Mouse (Mus musculus): ENCODE data around the gene Gins2. TPM values are rescaled to one million over a fixed set of nuclear protein-coding genes. Genes with fewer than 3 reads are reported as not detected.

The Gins2 gene
- polyA plus RNA-seq, 1 experiment from 2014 or later, result 101 TPM

DNA sequence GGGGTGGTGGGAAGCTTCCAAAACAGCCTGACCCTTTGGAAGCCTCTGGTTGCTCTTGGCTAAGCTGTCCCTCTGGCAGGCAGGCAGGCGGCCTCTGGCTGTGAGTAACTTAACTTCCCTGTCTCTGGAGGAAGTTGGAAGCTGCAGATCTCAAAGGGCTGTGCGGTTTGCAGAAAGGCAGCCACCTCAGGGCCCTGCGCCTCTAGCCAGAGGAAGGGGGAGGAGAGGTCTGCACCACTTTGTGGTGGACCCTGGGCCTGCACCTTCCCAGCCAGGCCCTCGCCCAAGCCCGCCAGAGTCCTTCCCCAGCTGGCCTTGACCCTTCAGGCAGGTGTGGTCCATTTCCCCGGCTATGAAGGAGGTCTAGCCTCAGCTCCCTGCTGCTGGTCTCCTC is 49.7 kb downstream of the Gins2 start:
- Histone ChIP-seq H3K4me2 (ENCODE audit: low read depth) (peak overlapping the region; percentile 97), H3K27me3 (ENCODE audit: control insufficient read depth, insufficient read depth, low read length) (no peaks in the 10 kb centered on the region), H3K4me3 (ENCODE audit: low read depth, low read length) (peak overlapping the region; percentile 62), H3K9me3 (ENCODE audit: control insufficient read depth, low read length) (no peaks in the 10 kb centered on the region), H3K27ac (ENCODE audit: low read depth, low read length) (peak overlapping the region; percentile 98), H3K36me3 (ENCODE audit: control insufficient read depth, insufficient read depth, low read length) (no peaks in the 10 kb centered on the region), H3K9ac (ENCODE audit: low read length) (peak overlapping the region; percentile 87), H3K4me1 (ENCODE audit: control insufficient read depth, insufficient read depth, low read length) (peaks cover 67% of the 10 kb centered on the region)
- WGBS, result 31% methylated on average over 6 of the region's 6 CpGs
- no peak for ATAC-seq (ENCODE audit: insufficient read depth, low FRiP score, low TSS enrichment)
- DNase-seq (ENCODE audit: low spot score), result no peak

DNA sequence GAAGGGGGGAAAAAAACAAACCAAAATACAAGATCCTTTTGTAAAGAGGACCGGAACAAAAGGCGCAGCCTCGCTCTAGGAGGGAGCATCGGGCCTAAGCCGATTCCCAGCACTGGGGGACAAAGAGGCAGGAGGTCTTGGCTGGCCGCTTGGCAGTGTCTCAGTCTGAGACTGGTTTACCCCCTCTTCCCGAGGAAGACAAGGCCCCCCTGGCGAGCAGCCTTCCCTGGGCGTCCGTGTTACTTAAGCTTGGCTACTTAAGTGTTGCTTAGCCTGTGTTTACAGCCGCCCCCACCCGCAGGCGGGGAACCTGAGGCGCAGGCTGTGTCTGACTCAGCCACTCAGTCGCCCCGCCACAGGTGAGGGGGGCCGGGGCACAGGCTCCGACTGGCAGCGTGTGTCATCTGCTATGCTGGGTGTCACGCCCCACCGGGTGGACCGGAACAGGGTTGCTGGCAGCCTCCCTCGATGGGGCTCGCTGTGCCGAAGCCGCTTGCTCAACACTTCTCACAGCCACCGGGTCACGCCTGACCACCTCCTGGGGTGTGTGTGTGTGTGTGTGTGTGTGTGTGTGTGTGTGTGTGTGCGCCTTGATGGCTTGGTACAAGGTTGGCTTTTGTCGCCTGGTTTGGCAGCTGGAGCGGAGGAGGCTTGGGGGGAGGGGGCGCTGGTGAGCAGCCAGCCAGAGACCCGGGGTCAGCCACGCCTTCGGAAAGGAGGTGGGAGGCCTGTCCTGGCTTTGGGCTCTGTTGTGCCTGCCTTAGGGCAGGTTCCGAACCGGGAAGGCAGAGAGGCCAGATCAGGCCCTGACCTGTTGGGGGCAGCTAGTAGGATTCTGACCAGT is 50.5 kb downstream of the Gins2 start:
- H3K9ac ChIP-seq (ENCODE audit: low read length), result peak overlapping the region; percentile 87
- H3K4me3 ChIP-seq (ENCODE audit: low read depth, low read length), result peak overlapping the region; percentile 62
- ATAC-seq (ENCODE audit: insufficient read depth, low FRiP score, low TSS enrichment), result peak; percentile 10; the same call in 1 of the 2 replicates
- H3K36me3 ChIP-seq (ENCODE audit: control insufficient read depth, insufficient read depth, low read length), result no peaks in the 10 kb centered on the region
- no peaks in the 10 kb centered on the region for H3K9me3 ChIP-seq (ENCODE audit: control insufficient read depth, low read length)
- peak overlapping the region; percentile 98 for H3K27ac ChIP-seq (ENCODE audit: low read depth, low read length)
- H3K27me3 ChIP-seq (ENCODE audit: control insufficient read depth, insufficient read depth, low read length), result no peaks in the 10 kb centered on the region
- peaks cover 72% of the 10 kb centered on the region for H3K4me1 ChIP-seq (ENCODE audit: control insufficient read depth, insufficient read depth, low read length)
- DNase-seq (ENCODE audit: low spot score), result peak; percentile 80
- H3K4me2 ChIP-seq (ENCODE audit: low read depth), result peak overlapping the region; percentile 97
- WGBS, result 1% methylated on average over 37 of the region's 37 CpGs

DNA sequence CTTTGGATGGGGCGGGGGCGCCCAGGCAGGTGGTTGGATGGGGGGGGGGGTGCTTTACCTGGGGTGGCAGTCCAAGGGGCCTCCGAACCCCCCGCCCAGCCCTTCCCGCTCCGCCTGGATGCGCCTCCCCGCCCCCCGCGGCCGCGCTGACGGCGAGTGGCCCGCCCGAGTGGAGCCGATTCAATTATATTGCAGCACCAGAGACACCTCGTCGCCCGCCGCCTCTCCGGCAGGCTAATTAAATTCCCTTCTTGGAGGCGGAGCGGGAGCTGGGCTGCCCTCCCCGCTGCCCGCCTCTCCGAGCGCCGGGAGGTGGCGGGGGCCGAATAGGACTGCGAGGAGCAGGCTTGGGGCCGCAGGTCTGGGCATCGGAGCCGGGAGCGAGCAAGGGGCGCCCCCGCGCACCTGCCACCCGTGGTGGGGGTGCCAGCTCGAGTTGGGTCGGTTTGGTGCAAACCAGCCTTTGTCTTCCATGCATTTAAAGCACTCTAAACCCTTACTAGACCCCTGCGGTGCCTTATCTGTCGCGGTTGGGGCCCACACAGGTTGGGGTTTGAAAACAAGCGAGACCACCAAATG is 51.2 kb downstream of the Gins2 start:
- Histone ChIP-seq H3K9ac (ENCODE audit: low read length) (peak overlapping the region; percentile 87), H3K27me3 (ENCODE audit: control insufficient read depth, insufficient read depth, low read length) (no peaks in the 10 kb centered on the region), H3K4me2 (ENCODE audit: low read depth) (peak overlapping the region; percentile 97), H3K9me3 (ENCODE audit: control insufficient read depth, low read length) (no peaks in the 10 kb centered on the region), H3K4me1 (ENCODE audit: control insufficient read depth, insufficient read depth, low read length) (peaks cover 72% of the 10 kb centered on the region), H3K36me3 (ENCODE audit: control insufficient read depth, insufficient read depth, low read length) (no peaks in the 10 kb centered on the region), H3K27ac (ENCODE audit: low read depth, low read length) (peak overlapping the region; percentile 98), H3K4me3 (ENCODE audit: low read depth, low read length) (peak overlapping the region; percentile 62)
- 0% methylated on average over 28 of the region's 46 CpGs for WGBS
- DNase-seq (ENCODE audit: low spot score) (peak; percentile 82), ATAC-seq (ENCODE audit: insufficient read depth, low FRiP score, low TSS enrichment) (peak; percentile 10)

DNA sequence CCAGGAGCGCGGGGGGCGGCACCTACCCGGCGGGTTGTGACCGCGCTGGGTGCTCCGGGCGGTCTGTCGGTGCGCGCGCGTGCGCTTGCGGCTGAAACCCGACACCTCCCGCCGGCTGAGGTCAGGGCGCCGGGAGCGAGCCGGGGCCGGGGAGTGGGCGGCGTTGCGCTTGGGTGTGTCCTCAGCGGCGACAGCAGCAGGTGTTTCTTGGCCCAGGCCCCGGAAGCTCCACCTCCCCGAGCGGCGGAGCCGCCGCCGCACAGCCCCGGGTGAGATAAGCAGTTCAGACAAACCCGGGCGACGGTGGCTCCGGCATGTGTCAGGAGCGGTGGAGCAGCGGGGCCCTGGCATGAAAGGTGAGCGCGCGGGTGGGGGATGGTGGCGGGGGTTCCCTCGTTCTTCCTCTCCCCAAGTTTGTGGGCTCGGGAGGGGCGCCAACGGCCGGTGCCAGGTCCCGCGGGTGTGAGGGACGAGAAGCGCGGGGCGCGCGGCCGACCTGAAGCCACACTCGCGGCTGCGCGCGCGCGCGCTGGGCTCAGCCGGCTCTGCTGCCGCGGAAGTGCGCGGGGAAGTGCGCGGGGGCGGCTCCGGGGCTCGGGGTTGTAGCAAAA is 51.8 kb downstream of the Gins2 start:
- peak overlapping the region; percentile 98 for H3K27ac ChIP-seq (ENCODE audit: low read depth, low read length)
- ATAC-seq (ENCODE audit: insufficient read depth, low FRiP score, low TSS enrichment), result peak; percentile 3; the same call in 1 of the 2 replicates
- peak; percentile 87 for DNase-seq (ENCODE audit: low spot score)
- H3K4me3 ChIP-seq (ENCODE audit: low read depth, low read length), result peak overlapping the region; percentile 62
- H3K27me3 ChIP-seq (ENCODE audit: control insufficient read depth, insufficient read depth, low read length), result no peaks in the 10 kb centered on the region
- no peaks in the 10 kb centered on the region for H3K36me3 ChIP-seq (ENCODE audit: control insufficient read depth, insufficient read depth, low read length)
- under 1% methylated on average over 56 of the region's 79 CpGs for WGBS
- no peaks in the 10 kb centered on the region for H3K9me3 ChIP-seq (ENCODE audit: control insufficient read depth, low read length)
- H3K4me1 ChIP-seq (ENCODE audit: control insufficient read depth, insufficient read depth, low read length), result peaks cover 71% of the 10 kb centered on the region
- H3K4me2 ChIP-seq (ENCODE audit: low read depth), result peak overlapping the region; percentile 97
- peak overlapping the region; percentile 87 for H3K9ac ChIP-seq (ENCODE audit: low read length)

- Histone ChIP-seq H3K27ac (ENCODE audit: low read depth, low read length) (peak overlapping the region; percentile 98), H3K9ac (ENCODE audit: low read length) (peak overlapping the region; percentile 87), H3K36me3 (ENCODE audit: control insufficient read depth, insufficient read depth, low read length) (no peaks in the 10 kb centered on the region), H3K4me1 (ENCODE audit: control insufficient read depth, insufficient read depth, low read length) (peaks cover 76% of the 10 kb centered on the region), H3K4me2 (ENCODE audit: low read depth) (peak overlapping the region; percentile 97), H3K27me3 (ENCODE audit: control insufficient read depth, insufficient read depth, low read length) (no peaks in the 10 kb centered on the region), H3K4me3 (ENCODE audit: low read depth, low read length) (peak overlapping the region; percentile 62), H3K9me3 (ENCODE audit: control insufficient read depth, low read length) (no peaks in the 10 kb centered on the region)
- DNase-seq (ENCODE audit: low spot score) (no peak), ATAC-seq (ENCODE audit: insufficient read depth, low FRiP score, low TSS enrichment) (peak; percentile 1; the same call in 1 of the 2 replicates)
- WGBS, result under 1% methylated on average over 58 of the region's 61 CpGs
Observed at GRCm38 (mm10) chr8:120536306-120537206, 52.5 kb downstream of the Gins2 start.

DNA sequence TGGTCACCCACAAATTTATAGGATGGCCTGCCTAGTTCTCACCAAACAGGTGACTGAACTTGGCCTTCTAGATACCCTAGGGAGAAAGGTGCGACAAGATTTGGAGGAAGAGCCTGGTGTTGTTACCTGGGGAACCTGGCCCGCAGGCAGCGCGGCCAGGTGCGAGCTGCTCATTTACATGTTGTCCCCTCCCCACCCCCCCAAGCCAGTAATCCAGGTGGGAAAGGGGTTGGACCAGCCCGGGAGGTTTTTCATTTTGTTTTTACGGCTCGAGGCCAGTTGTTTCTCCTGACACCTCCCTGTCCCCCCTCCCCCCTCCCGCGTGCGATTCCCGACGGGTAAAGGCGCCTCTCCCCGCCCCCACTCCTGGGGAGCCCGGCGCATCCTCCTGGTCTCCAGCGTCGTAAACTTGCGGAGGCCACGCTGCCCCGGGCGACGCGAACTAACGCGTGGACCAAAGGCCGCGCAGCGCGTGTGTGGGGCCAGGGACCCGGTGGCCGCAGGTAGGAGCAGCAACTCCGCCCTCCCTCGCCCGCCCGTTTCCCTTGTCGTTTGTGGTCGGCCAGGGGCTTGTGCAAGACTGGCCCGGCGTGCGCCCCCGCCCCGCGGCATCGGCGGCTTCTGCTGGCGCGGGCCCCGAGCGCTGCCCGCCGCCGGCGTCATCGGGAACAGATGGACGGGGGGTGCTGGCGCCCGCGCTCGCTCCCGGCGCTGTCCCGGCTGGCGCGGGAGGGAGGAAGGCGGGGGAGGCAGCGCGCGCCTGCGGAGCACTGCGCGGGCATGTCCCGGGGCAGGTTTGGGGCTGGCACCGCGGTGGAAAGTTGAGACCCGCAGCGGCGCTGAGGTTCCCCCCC is 53.4 kb downstream of the Gins2 start:
- peak overlapping the region; percentile 97 for H3K4me2 ChIP-seq (ENCODE audit: low read depth)
- peak overlapping the region; percentile 87 for H3K9ac ChIP-seq (ENCODE audit: low read length)
- H3K27ac ChIP-seq (ENCODE audit: low read depth, low read length), result peak overlapping the region; percentile 98
- ATAC-seq (ENCODE audit: insufficient read depth, low FRiP score, low TSS enrichment), result no peak
- H3K4me3 ChIP-seq (ENCODE audit: low read depth, low read length), result peak overlapping the region; percentile 62
- H3K4me1 ChIP-seq (ENCODE audit: control insufficient read depth, insufficient read depth, low read length), result peaks cover 82% of the 10 kb centered on the region
- WGBS, result under 1% methylated on average over 60 of the region's 79 CpGs
- no peaks in the 10 kb centered on the region for H3K9me3 ChIP-seq (ENCODE audit: control insufficient read depth, low read length)
- DNase-seq (ENCODE audit: low spot score), result peak; percentile 78
- H3K27me3 ChIP-seq (ENCODE audit: control insufficient read depth, insufficient read depth, low read length), result no peaks in the 10 kb centered on the region
- H3K36me3 ChIP-seq (ENCODE audit: control insufficient read depth, insufficient read depth, low read length), result no peaks in the 10 kb centered on the region; the same call in 1 of the 2 replicates

GRCm38 (mm10) chr8:120534504-120535368 is 54.4 kb downstream of the Gins2 start:
- Histone ChIP-seq H3K9me3 (ENCODE audit: control insufficient read depth, low read length) (no peaks in the 10 kb centered on the region), H3K36me3 (ENCODE audit: control insufficient read depth, insufficient read depth, low read length) (no peaks in the 10 kb centered on the region; the same call in 1 of the 2 replicates), H3K4me1 (ENCODE audit: control insufficient read depth, insufficient read depth, low read length) (peaks cover 74% of the 10 kb centered on the region), H3K27me3 (ENCODE audit: control insufficient read depth, insufficient read depth, low read length) (no peaks in the 10 kb centered on the region), H3K4me2 (ENCODE audit: low read depth) (peak overlapping the region; percentile 97), H3K27ac (ENCODE audit: low read depth, low read length) (peak overlapping the region; percentile 98), H3K9ac (ENCODE audit: low read length) (peak overlapping the region; percentile 44; the same call in 1 of the 2 replicates), H3K4me3 (ENCODE audit: low read depth, low read length) (no peak overlapping the region)
- 6% methylated on average over 14 of the region's 14 CpGs for WGBS
- peak; percentile 90 for DNase-seq (ENCODE audit: low spot score)
- peak; percentile 56 for ATAC-seq (ENCODE audit: insufficient read depth, low FRiP score, low TSS enrichment)

Data from neural tube, embryonic 11.5 days (tissue).